Mouse (Mus musculus) ES-Bruce4 (cell line): ENCODE data around the gene Dennd2c. TPM values are rescaled to one million over a fixed set of nuclear protein-coding genes. Genes with fewer than 3 reads are reported as not detected.
A peak's percentile ranks its signal among the peaks of the same experiment; 100 is the strongest.
"Not testable (repeated sequence)": the region's sequence is repeated elsewhere in the genome, so short reads cannot be mapped to it uniquely, and the experiment has no call there.

Experiments
- H3K27ac ChIP-seq: 2 replicates; pipeline ENCODE4 v1.5.1; 2012; ENCODE audit warnings: low read length, inconsistent platforms; ENCODE audit not compliant: insufficient read depth
- H3K27me3 ChIP-seq: 2 replicates; pipeline ENCODE4 v1.6.1; 2012; ENCODE audit warnings: mild to moderate bottlenecking, low read length, inconsistent platforms; ENCODE audit not compliant: control insufficient read depth, poor library complexity, insufficient read depth, severe bottlenecking
- H3K36me3 ChIP-seq: 2 replicates; pipeline ENCODE4 v1.6.1; 2012; ENCODE audit warnings: inconsistent platforms, mild to moderate bottlenecking, low read length, moderate library complexity; ENCODE audit not compliant: control insufficient read depth, poor library complexity, insufficient read depth, severe bottlenecking
- H3K4me1 ChIP-seq: one replicate; pipeline ENCODE4 v1.8.1; 2011; ENCODE audit warnings: low read length; ENCODE audit not compliant: control insufficient read depth, insufficient read depth
- H3K4me3 ChIP-seq: 2 replicates; pipeline ENCODE4 v1.5.1; 2011; ENCODE audit warnings: low read depth, mild to moderate bottlenecking, low read length
- H3K9ac ChIP-seq: 2 replicates; pipeline ENCODE4 v1.6.1; 2012; ENCODE audit warnings: low read depth, mild to moderate bottlenecking, inconsistent platforms; ENCODE audit not compliant: poor library complexity, severe bottlenecking
- H3K9me3 ChIP-seq: replicated peaks from 2 replicates; pipeline ENCODE4 v1.6.1; 2012; ENCODE audit warnings: mild to moderate bottlenecking, low read length, inconsistent platforms; ENCODE audit not compliant: control insufficient read depth, poor library complexity, insufficient read depth, severe bottlenecking
- CTCF ChIP-seq: IDR thresholded peaks from one replicate; pipeline ENCODE4 v1.8.1; 2011; ENCODE audit warnings: low read depth, low read length
- EP300 ChIP-seq: IDR thresholded peaks from 2 replicates; pipeline ENCODE4 v1.6.1; 2011; ENCODE audit warnings: low read depth, low read length; ENCODE audit not compliant: insufficient read depth
- POLR2A ChIP-seq: IDR thresholded peaks from one replicate; pipeline ENCODE4 v1.8.1; 2011; ENCODE audit warnings: low read length; ENCODE audit not compliant: insufficient read depth
- polyA plus RNA-seq: library from polyadenylated mRNA; stranded (reverse); fragments of >200 nt; gene quantifications from 2 replicates; pipeline ENCODE4 v1.2.4, GENCODE M21; 2011; ENCODE audit warnings: low read depth; ENCODE audit not compliant: missing spikeins, insufficient read depth, insufficient read length

Gene Dennd2c
- polyA plus RNA-seq, 1 experiment, result 22.9 TPM

GRCm38 (mm10) chr3:103133098-103133497 is 30.7 kb downstream of the Dennd2c start:
- peaks cover 34% of the 10 kb centered on the region for H3K36me3 ChIP-seq
- H3K27ac ChIP-seq, result no peak overlapping the region
- H3K9ac ChIP-seq, result no peak overlapping the region
- H3K9me3 ChIP-seq, result no peaks in the 10 kb centered on the region
- no peak overlapping the region for H3K4me3 ChIP-seq
- peaks cover 5% of the 10 kb centered on the region for H3K4me1 ChIP-seq
- TF ChIP-seq POLR2A (no peak), EP300 (no peak), CTCF (no peak)
- H3K27me3 ChIP-seq, result no peaks in the 10 kb centered on the region

GRCm38 (mm10) chr3:103136414-103137077 is 34.1 kb downstream of the Dennd2c start:
- no peaks in the 10 kb centered on the region for H3K9me3 ChIP-seq
- H3K27ac ChIP-seq, result no peak overlapping the region
- no peak overlapping the region for H3K4me3 ChIP-seq
- peaks cover 10% of the 10 kb centered on the region for H3K4me1 ChIP-seq
- H3K27me3 ChIP-seq, result no peaks in the 10 kb centered on the region
- TF ChIP-seq POLR2A (no peak), CTCF (no peak), EP300 (no peak)
- no peak overlapping the region for H3K9ac ChIP-seq
- H3K36me3 ChIP-seq, result peaks cover 31% of the 10 kb centered on the region

GRCm38 (mm10) chr3:103139047-103139446 is 36.6 kb downstream of the Dennd2c start:
- H3K27me3 ChIP-seq, result no peaks in the 10 kb centered on the region
- H3K9ac ChIP-seq, result no peak overlapping the region
- H3K36me3 ChIP-seq, result peaks cover 11% of the 10 kb centered on the region; the same call in 1 of the 2 replicates
- H3K9me3 ChIP-seq, result no peaks in the 10 kb centered on the region
- H3K4me3 ChIP-seq, result no peak overlapping the region
- peak overlapping the region; percentile 36; the same call in 1 of the 2 replicates for H3K27ac ChIP-seq
- TF ChIP-seq EP300, result 0 out of 2 replicates have a peak, but pooled peaks have one; percentile 12
- TF ChIP-seq CTCF, result no peak
- peaks cover 10% of the 10 kb centered on the region for H3K4me1 ChIP-seq

- Histone ChIP-seq H3K27ac (peak overlapping the region; percentile 36; the same call in 1 of the 2 replicates), H3K36me3 (peaks cover 11% of the 10 kb centered on the region; the same call in 1 of the 2 replicates), H3K4me1 (peaks cover 10% of the 10 kb centered on the region), H3K9ac (peak overlapping the region; percentile 40; the same call in 1 of the 2 replicates)
- H3K27me3 ChIP-seq, H3K9me3 ChIP-seq, H3K4me3 ChIP-seq: not testable (repeated sequence)
Observed at GRCm38 (mm10) chr3:103140095-103140838, 37.9 kb downstream of the Dennd2c start.

- Histone ChIP-seq H3K27me3 (no peaks in the 10 kb centered on the region), H3K9ac (no peak overlapping the region), H3K9me3 (no peaks in the 10 kb centered on the region), H3K4me3 (no peak overlapping the region), H3K36me3 (peaks cover 11% of the 10 kb centered on the region; the same call in 1 of the 2 replicates), H3K4me1 (peaks cover 10% of the 10 kb centered on the region), H3K27ac (peak overlapping the region; percentile 9)
- 0 out of 2 replicates have a peak, but pooled peaks have one; percentile 41 for TF ChIP-seq EP300
- no peak for TF ChIP-seq CTCF
Observed at GRCm38 (mm10) chr3:103141287-103141686, 38.9 kb downstream of the Dennd2c start.

GRCm38 (mm10) chr3:103142366-103142765 is 40.0 kb downstream of the Dennd2c start:
- TF ChIP-seq POLR2A (no peak), CTCF (no peak)
- Histone ChIP-seq H3K4me3 (no peak overlapping the region), H3K36me3 (peaks cover 3% of the 10 kb centered on the region; the same call in 1 of the 2 replicates), H3K9me3 (no peaks in the 10 kb centered on the region), H3K4me1 (peaks cover 11% of the 10 kb centered on the region), H3K9ac (no peak overlapping the region), H3K27me3 (no peaks in the 10 kb centered on the region), H3K27ac (no peak overlapping the region)
